Comparison of ENCODE assay signal across 16 mouse cellular contexts in the genomic region with DNA sequence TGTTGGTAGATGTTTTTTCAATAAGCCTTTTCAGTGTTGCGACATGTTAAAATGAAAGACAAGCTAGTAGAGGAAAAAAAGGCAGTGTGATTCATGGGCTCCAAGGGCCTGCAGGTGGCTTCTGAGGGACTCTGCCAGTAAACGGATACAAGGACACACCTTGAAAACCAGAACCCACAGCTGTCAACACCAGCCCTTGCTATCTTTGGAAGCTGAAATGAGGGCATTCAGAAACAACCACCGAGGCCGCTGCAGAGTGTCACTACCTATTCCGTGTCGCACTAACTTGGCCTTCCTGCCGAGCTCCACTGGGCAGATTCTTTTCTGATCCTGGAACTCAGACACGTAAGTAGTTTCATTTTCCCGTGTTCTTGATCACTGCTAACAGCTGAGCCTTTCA. TPM values are rescaled to one million over a fixed set of nuclear protein-coding genes. Genes with fewer than 3 reads are reported as not detected.
DNase-seq lines count a peak whose midpoint lies in the region; ATAC-seq and TF ChIP-seq lines count a peak whose summit lies in the region.
"Had no signal": no experiment of that assay in that cellular context is flagged by ENCODE, and none has a peak within 500 bp of the region (broad histone marks: within the 10 kb centered on the region; RNA-seq: fewer than 3 reads in every experiment).

No protein-coding gene starts in this region.

- peaks cover 19% of the 10 kb centered on the region for H3K36me3 ChIP-seq in heart, embryonic 12.5 days
- H3K36me3 ChIP-seq in liver, embryonic 12.5 days: peaks cover 24% of the 10 kb centered on the region

- H3K27ac ChIP-seq in heart, embryonic 12.5 days (ENCODE audit: poor library complexity, severe bottlenecking): peak overlapping the region; percentile 98
- no peak overlapping the region for H3K27ac ChIP-seq in liver, embryonic 12.5 days

- no peaks in the 10 kb centered on the region for H3K27me3 ChIP-seq in heart, embryonic 12.5 days (replicated peaks)
- H3K27me3 ChIP-seq in liver, embryonic 12.5 days (replicated peaks): no peaks in the 10 kb centered on the region

- TF ChIP-seq POLR2A in lung, adult 2 months (IDR thresholded peaks at IDR 0.05; ENCODE audit: borderline replicate concordance, extremely low read depth, low read depth, low read length): no peak

- peaks cover 5% of the 10 kb centered on the region; the same call in 1 of the 2 replicates for H3K4me1 ChIP-seq in heart, embryonic 12.5 days (replicated peaks)
- no peaks in the 10 kb centered on the region; the same call in 1 of the 2 replicates for H3K4me1 ChIP-seq in lung, adult 2 months (ENCODE audit: control insufficient read depth, insufficient read depth, low read length)
- no peaks in the 10 kb centered on the region for H3K4me1 ChIP-seq in liver, embryonic 12.5 days

- DNase-seq in CD4-positive helper T cell, adult 2 months (ENCODE audit: low read depth, low spot score): peak; percentile 41
- DNase-seq in naive thymus-derived CD4-positive, alpha-beta T cell, adult 2 months (ENCODE audit: low read depth): peak; percentile 59
- DNase-seq in lung, adult 2 months: no peak
- DNase-seq: adrenal gland, adult 8-10 months; cerebellum, adult 11-12 months; liver, postnatal 0 days; midbrain, embryonic 14.5 days had no signal

- peak overlapping the region; percentile 46 for H3K4me3 ChIP-seq in heart, embryonic 12.5 days
- no peak overlapping the region for H3K4me3 ChIP-seq in lung, adult 2 months (replicated peaks; ENCODE audit: extremely low read depth, low read depth, low read length)
- H3K4me3 ChIP-seq in liver, embryonic 12.5 days: no peak overlapping the region

- no peak for TF ChIP-seq CTCF in lung, adult 2 months (IDR thresholded peaks at IDR 0.05; ENCODE audit: insufficient read depth, low read length)

- ATAC-seq in activated CD4-positive, CD25-positive, alpha-beta regulatory T cell, adult 4 months: peak; percentile 43
- peak; percentile 45; the same call in 1 of the 2 replicates for ATAC-seq in heart, embryonic 12.5 days (ENCODE audit: insufficient number of reproducible peaks, low FRiP score)
- no peak for ATAC-seq in liver, embryonic 12.5 days
- ATAC-seq in monocyte, adult 5-6 weeks (replicated peaks; ENCODE audit: insufficient number of reproducible peaks, low FRiP score, low TSS enrichment, poor library complexity, severe bottlenecking): no peak
- no peak for ATAC-seq in granulocyte monocyte progenitor cell, adult 5-6 weeks (replicated peaks; ENCODE audit: poor library complexity, severe bottlenecking)
- ATAC-seq: liver, postnatal 0 days had no signal

- H3K9ac ChIP-seq in heart, embryonic 12.5 days: peak overlapping the region; percentile 68; the same call in 1 of the 2 replicates
- H3K9ac ChIP-seq in liver, embryonic 12.5 days: no peak overlapping the region
- H3K9ac ChIP-seq: liver, postnatal 0 days had no signal

- peak overlapping the region; percentile 68 for H3K4me2 ChIP-seq in heart, embryonic 12.5 days
- H3K4me2 ChIP-seq in liver, embryonic 12.5 days: no peak overlapping the region

- H3K9me3 ChIP-seq in heart, embryonic 12.5 days (replicated peaks): no peaks in the 10 kb centered on the region
- H3K9me3 ChIP-seq in liver, embryonic 12.5 days (replicated peaks): no peaks in the 10 kb centered on the region
- H3K9me3 ChIP-seq: G1E had no signal

- 47% methylated on average over 9 of the region's 9 CpGs for WGBS in heart, embryonic 12.5 days
- WGBS in lung, adult 2 months: 55% methylated on average over 9 of the region's 9 CpGs
- WGBS in liver, embryonic 12.5 days (ENCODE audit: insufficient replicate concordance): 81% methylated on average over 9 of the region's 9 CpGs

RNA-seq across cellular contexts. Expression of gene Lsmem1, which starts 0.9 kb away (rescaled TPM):
- polyA plus RNA-seq in activated CD4-positive, CD25-positive, alpha-beta regulatory T cell, adult 4 months (2017; shearing (Covaris generic)): under 1 TPM in 1 of 2 experiments, not detected in 1; 0.63 TPM
- 28.4 and 28.7 TPM in 2 replicates for polyA plus RNA-seq in heart, embryonic 12.5 days (2016; fragmentation: Nextera tagmentation; extraction: Ambion mirVana)
- polyA plus RNA-seq in lung, adult 2 months (2012; rRNA removed): 0.18 and 0.53 TPM in 2 replicates
- not detected in 2 replicates for polyA plus RNA-seq in liver, embryonic 12.5 days (2016; fragmentation: Nextera tagmentation; extraction: Ambion mirVana)
- 0.29 to 1.2 TPM (median 0.96 TPM) in 3 replicates for total RNA-seq in monocyte, adult 5-6 weeks (2017)
- not detected in 2 replicates for total RNA-seq in granulocyte monocyte progenitor cell, adult 5-6 weeks (2014; fragmentation: Nextera tagmentation)
- 0.52 TPM in 1 of 2 replicates, not detected in the other for total RNA-seq in granulocyte monocyte progenitor cell, adult 5-6 weeks (2017)
- polyA plus RNA-seq: forebrain, embryonic 11.5 days; G1E; intestine, embryonic 14.5 days; large intestine, adult 2 months; liver, postnatal 0 days; midbrain, embryonic 14.5 days had no signal

RNA-seq across cellular contexts. Expression of gene Ifrd1, which starts 49.9 kb away (rescaled TPM):
- 10 to 100 TPM; 51.8 to 63.0 TPM for polyA plus RNA-seq in activated CD4-positive, CD25-positive, alpha-beta regulatory T cell, adult 4 months (2017; shearing (Covaris generic))
- 115 and 118 TPM in 2 replicates for polyA plus RNA-seq in heart, embryonic 12.5 days (2016; fragmentation: Nextera tagmentation; extraction: Ambion mirVana)
- polyA plus RNA-seq in lung, adult 2 months (2012; rRNA removed): 25.9 and 36.2 TPM in 2 replicates
- 89.6 and 93.3 TPM in 2 replicates for polyA plus RNA-seq in liver, embryonic 12.5 days (2016; fragmentation: Nextera tagmentation; extraction: Ambion mirVana)
- total RNA-seq in monocyte, adult 5-6 weeks (2017): 450 to 581 TPM (median 532 TPM) in 3 replicates
- 91.2 and 111 TPM in 2 replicates for total RNA-seq in granulocyte monocyte progenitor cell, adult 5-6 weeks (2014; fragmentation: Nextera tagmentation)
- 107 and 115 TPM in 2 replicates for total RNA-seq in granulocyte monocyte progenitor cell, adult 5-6 weeks (2017)

Comparison
In these comparisons a context has a peak if more than half of its experiments do, and no peak if none do; other contexts are left out.
1. ATAC-seq: peak in activated CD4-positive, CD25-positive, alpha-beta regulatory T cell, adult 4 months (single experiment) and heart, embryonic 12.5 days (single experiment); none in liver, embryonic 12.5 days (single experiment), monocyte, adult 5-6 weeks (single experiment) and granulocyte monocyte progenitor cell, adult 5-6 weeks (single experiment).
2. RNA of gene Lsmem1, which starts 0.9 kb away (polyA plus RNA-seq): 28.4 to 28.7 TPM in heart, embryonic 12.5 days; 0.63 TPM in activated CD4-positive, CD25-positive, alpha-beta regulatory T cell, adult 4 months, 0.18 to 0.53 TPM in lung, adult 2 months and not detected in liver, embryonic 12.5 days; every median in the first group is over 10 times any median in the second.